Mouse (Mus musculus) CD8-positive naive resting alpha-beta T cell, adult 2 months (primary cell): Measurements from ENCODE around the gene Gpr157.

ENCODE experiments used
- DNase-seq, 2 experiments: peaks; one replicate each; pipeline ENCODE4 v3.0.0; 2022; ENCODE audit warnings: low read depth in 2 of 2, low spot score in 2 of 2

The Gpr157 gene

DNA sequence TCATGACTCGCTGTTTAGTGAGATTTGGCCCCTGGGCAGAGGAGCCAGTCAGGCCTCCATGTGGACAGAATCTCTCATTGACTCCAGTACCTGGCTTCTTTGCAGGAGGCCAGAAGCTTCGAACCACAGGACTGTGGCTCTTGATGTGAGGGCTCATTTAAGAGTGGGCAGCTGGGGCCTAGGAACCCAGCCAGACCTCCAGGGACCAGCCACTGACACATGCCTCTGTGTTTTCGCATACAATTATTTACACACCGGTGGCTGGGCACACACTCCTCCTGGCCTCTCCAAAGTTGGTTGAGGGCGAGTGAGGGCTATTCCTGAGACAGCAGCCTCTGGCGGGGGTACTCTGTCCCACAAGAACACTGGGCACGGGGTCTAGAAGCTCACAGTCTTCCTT lies 53.2 kb downstream of the Gpr157 start:
- no peak for DNase-seq

- DNase-seq = no peak
Observed at GRCm38 (mm10) chr4:150144242-150144641, 57.1 kb downstream of the Gpr157 start.

DNA sequence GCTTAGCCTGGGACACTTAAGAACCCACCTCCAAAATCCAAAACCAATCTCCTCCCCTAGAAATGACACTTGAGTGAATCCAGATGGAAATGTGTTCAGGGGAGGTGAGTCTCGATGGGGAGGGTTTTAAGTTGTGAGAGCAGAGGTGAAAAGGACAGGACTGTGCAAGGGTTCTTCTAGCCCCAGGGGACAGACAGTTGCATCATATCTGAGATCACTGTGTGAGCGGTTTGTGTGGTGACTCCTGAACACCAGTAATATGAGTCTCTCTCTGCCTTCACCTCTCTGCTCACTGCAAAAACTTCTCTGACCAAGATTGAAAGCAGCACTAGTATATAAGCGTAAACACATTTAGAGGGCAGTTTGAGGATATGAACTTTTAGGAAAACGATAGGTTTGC lies 59.1 kb downstream of the Gpr157 start:
- no peak for DNase-seq

- DNase-seq = no peak
Observed at GRCm38 (mm10) chr4:150151045-150151444, 63.9 kb downstream of the Gpr157 start.

- DNase-seq = no peak
Observed at GRCm38 (mm10) chr4:150152483-150152882, 65.3 kb downstream of the Gpr157 start.

GRCm38 (mm10) chr4:150155301-150155700 lies 68.1 kb downstream of the Gpr157 start:
- no peak for DNase-seq
